Mouse (Mus musculus): ENCODE measurements around the gene Wscd1. TPM values are rescaled to one million over a fixed set of nuclear protein-coding genes. Genes with fewer than 3 reads are reported as not detected.

Gene Wscd1
- polyA plus RNA-seq, 1 experiment from 2014 or later: 23.1 TPM

DNA sequence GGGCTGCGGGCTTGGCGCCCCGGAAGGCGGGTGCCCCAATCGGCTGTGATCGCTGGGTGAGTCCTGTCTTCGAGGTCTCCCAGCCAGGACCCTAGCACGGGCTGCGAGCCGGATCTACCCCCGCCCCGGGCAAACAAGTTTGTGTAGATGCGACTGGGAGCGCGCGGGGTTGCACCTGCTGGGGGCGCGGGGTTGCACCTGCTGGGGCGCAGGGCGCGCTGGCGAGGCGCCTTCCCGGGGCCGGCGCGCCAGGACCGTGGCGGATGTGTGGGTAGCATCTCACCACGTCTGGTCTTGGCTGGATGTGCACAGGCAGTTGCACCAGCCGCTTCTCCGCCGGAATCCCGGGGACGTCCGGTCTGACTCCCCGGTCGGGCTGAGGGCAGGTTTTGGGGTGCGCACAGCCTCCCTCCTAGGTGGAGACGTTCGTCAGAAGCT is 1.5 kb downstream of the Wscd1 start:
- H3K4me1 ChIP-seq (ENCODE audit: control insufficient read depth, insufficient read depth, low read length): peaks cover 34% of the 10 kb centered on the region
- ATAC-seq (peak; percentile 68), DNase-seq (ENCODE audit: low spot score) (no peak)
- H3K4me3 ChIP-seq (ENCODE audit: low read depth, low read length): peak overlapping the region; percentile 86
- H3K4me2 ChIP-seq (ENCODE audit: low read length): peak overlapping the region; percentile 94
- WGBS: under 1% methylated on average over 38 of the region's 41 CpGs
- H3K9me3 ChIP-seq (replicated peaks; ENCODE audit: control insufficient read depth, low read length): no peaks in the 10 kb centered on the region
- peak overlapping the region; percentile 70 for H3K27ac ChIP-seq (ENCODE audit: low read depth, low read length)
- peak overlapping the region; percentile 91 for H3K9ac ChIP-seq (ENCODE audit: low read length)
- H3K36me3 ChIP-seq (ENCODE audit: control insufficient read depth, insufficient read depth, low read length): no peaks in the 10 kb centered on the region
- no peaks in the 10 kb centered on the region for H3K27me3 ChIP-seq (replicated peaks; ENCODE audit: control insufficient read depth, insufficient read depth, low read length)

DNA sequence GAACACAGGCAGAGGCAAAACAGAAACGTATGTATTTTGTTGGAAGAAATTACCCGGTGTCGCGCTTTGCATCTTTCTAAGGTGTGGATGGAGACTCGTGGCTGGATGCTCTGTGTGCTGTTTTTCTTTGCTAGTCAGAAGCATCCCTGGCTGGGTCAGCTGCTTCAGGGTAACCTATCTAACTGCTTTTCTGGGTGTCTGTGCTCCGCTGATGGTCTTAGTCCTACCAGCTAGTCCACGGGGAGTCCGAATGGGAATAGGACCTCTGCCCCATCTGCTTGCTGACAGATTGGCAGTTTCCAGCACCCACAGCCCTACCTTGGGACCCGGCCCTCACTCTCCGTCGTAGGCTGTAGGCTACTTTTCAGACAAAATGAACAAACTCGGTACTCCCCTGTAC is 2.0 kb downstream of the Wscd1 start:
- DNase-seq (ENCODE audit: low spot score): no peak
- Histone ChIP-seq H3K36me3 (ENCODE audit: control insufficient read depth, insufficient read depth, low read length) (no peaks in the 10 kb centered on the region), H3K27me3 (replicated peaks; ENCODE audit: control insufficient read depth, insufficient read depth, low read length) (no peaks in the 10 kb centered on the region), H3K4me3 (ENCODE audit: low read depth, low read length) (peak overlapping the region; percentile 86), H3K9ac (ENCODE audit: low read length) (peak overlapping the region; percentile 91), H3K4me2 (ENCODE audit: low read length) (peak overlapping the region; percentile 94), H3K4me1 (ENCODE audit: control insufficient read depth, insufficient read depth, low read length) (peaks cover 34% of the 10 kb centered on the region), H3K27ac (ENCODE audit: low read depth, low read length) (0 out of 2 replicates have a peak overlapping the region, but pooled peaks have one; percentile 18), H3K9me3 (replicated peaks; ENCODE audit: control insufficient read depth, low read length) (no peaks in the 10 kb centered on the region)
- 11% methylated on average over 12 of the region's 12 CpGs for WGBS
- ATAC-seq: no peak

DNA sequence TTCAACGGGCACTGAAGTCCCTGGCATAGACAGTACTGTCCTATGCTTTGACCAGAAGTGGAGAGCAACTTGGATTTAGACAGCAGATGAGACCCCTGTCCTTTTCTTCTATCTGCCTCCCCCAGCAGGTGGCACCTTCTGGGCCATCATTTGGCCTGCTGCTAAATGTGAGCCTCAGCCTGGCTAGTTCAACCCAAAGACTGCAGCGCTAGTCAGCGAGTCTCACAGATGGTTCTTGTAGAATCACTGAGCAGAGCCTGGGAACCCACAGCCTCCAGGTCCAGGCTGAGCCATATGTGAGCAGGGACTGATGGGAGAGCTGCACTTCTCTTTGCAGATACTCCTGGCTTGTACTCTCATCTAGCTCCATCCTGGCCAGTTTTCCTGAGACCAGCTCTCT is 2.9 kb downstream of the Wscd1 start:
- Histone ChIP-seq H3K27ac (ENCODE audit: low read depth, low read length) (no peak overlapping the region), H3K9me3 (replicated peaks; ENCODE audit: control insufficient read depth, low read length) (no peaks in the 10 kb centered on the region), H3K4me2 (ENCODE audit: low read length) (peak overlapping the region; percentile 94), H3K36me3 (ENCODE audit: control insufficient read depth, insufficient read depth, low read length) (no peaks in the 10 kb centered on the region), H3K27me3 (replicated peaks; ENCODE audit: control insufficient read depth, insufficient read depth, low read length) (no peaks in the 10 kb centered on the region), H3K4me1 (ENCODE audit: control insufficient read depth, insufficient read depth, low read length) (peaks cover 35% of the 10 kb centered on the region), H3K9ac (ENCODE audit: low read length) (peak overlapping the region; percentile 91; the same call in 1 of the 2 replicates), H3K4me3 (ENCODE audit: low read depth, low read length) (peak overlapping the region; percentile 86)
- WGBS: 77% methylated on average over 3 of the region's 3 CpGs
- ATAC-seq (no peak), DNase-seq (ENCODE audit: low spot score) (no peak)

DNA sequence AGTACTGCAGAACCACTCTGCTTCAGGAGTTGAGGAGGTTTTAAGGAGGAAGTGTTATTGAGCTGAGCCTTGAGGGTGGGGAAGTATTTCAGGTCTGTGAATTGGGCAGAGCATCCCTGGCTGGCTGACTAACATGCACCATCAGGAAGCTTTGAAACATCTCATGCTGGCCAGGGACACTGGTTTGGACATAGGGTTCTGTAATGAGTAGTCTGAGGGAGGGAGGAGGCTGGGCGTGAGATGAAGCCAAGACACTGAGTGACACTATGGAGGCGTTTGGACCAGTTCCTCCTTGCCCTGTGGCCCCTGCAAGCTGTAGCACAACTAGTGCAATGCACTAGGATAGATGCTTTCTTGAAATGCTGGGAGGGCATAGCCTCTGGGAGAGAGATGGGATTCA is 5.4 kb downstream of the Wscd1 start:
- no peaks in the 10 kb centered on the region for H3K27me3 ChIP-seq (replicated peaks; ENCODE audit: control insufficient read depth, insufficient read depth, low read length)
- peaks cover 6% of the 10 kb centered on the region; the same call in 1 of the 2 replicates for H3K36me3 ChIP-seq (ENCODE audit: control insufficient read depth, insufficient read depth, low read length)
- 73% methylated on average over 2 of the region's 2 CpGs for WGBS
- ATAC-seq (no peak), DNase-seq (ENCODE audit: low spot score) (no peak)
- H3K4me2 ChIP-seq (ENCODE audit: low read length): no peak overlapping the region
- H3K9me3 ChIP-seq (replicated peaks; ENCODE audit: control insufficient read depth, low read length): no peaks in the 10 kb centered on the region
- no peak overlapping the region for H3K27ac ChIP-seq (ENCODE audit: low read depth, low read length)
- no peak overlapping the region for H3K4me3 ChIP-seq (ENCODE audit: low read depth, low read length)
- no peak overlapping the region for H3K9ac ChIP-seq (ENCODE audit: low read length)
- H3K4me1 ChIP-seq (ENCODE audit: control insufficient read depth, insufficient read depth, low read length): peaks cover 45% of the 10 kb centered on the region

DNA sequence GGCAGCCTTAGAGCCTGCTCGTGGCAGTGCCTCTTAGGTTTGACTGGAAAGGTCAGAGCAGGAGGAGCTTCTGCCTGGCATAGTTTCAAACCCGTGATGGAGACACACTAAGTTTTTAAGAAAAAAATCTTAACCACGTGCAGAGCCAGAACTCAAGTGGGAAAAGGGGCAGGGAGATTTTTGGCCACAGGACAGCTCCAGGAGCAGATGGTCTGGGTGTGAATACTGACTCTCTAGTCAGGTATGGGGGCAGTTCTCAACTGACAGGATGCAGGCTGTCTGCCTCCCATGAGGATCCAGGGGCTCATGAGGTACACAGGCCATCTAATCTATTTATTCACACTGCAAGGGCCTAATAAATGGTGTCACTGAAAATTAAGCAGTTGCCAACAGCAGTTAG is 6.6 kb downstream of the Wscd1 start:
- DNase-seq (ENCODE audit: low spot score) (no peak), ATAC-seq (no peak)
- Histone ChIP-seq H3K27ac (ENCODE audit: low read depth, low read length) (no peak overlapping the region), H3K9ac (ENCODE audit: low read length) (no peak overlapping the region), H3K9me3 (replicated peaks; ENCODE audit: control insufficient read depth, low read length) (no peaks in the 10 kb centered on the region), H3K27me3 (replicated peaks; ENCODE audit: control insufficient read depth, insufficient read depth, low read length) (no peaks in the 10 kb centered on the region), H3K4me1 (ENCODE audit: control insufficient read depth, insufficient read depth, low read length) (peaks cover 41% of the 10 kb centered on the region), H3K4me2 (ENCODE audit: low read length) (no peak overlapping the region), H3K36me3 (ENCODE audit: control insufficient read depth, insufficient read depth, low read length) (peaks cover 9% of the 10 kb centered on the region; the same call in 1 of the 2 replicates), H3K4me3 (ENCODE audit: low read depth, low read length) (no peak overlapping the region)
- 30% methylated on average over 3 of the region's 3 CpGs for WGBS

DNA sequence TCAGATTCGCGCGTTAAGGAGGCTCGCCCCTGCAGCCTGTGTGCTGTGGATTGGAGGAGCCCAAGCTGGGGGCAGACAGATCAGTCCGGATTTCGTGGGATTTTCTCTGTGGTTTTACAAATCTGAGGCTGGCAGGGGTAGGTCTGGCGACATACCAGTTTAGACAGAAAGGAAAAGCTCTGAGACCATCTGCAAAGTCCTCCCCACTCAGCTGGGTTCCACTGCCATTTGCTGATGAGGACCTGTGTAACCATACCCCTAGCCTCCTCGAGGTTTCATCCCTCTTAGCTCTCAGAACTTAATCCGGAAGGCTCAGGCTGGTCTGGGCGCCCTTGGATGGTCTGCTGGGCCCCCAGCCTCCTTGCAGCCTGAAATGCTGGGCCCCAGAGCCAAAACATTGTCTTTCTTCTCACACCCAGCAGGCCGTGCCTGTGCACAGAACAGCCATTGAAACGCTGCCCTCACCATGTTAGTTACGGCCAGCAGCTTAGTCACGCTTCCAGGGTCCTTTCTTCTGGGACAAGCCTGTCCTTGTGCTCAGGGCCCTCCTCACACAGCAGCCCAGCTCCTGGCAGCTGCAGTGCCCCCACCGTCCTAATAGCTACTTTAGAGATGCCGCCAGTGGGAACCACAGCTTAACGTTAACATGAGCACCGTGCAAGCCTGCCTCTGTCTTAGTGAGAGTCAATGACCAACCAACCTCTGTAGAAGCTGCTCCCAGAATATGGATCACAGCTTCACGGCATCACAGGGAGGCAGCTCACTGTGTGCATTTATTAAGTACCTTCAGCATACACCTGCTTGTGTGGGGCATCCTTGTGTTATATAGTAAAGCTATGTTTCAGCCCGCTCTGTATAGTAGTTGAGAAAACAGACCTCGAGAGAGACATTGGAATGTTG is 8.7 kb downstream of the Wscd1 start:
- H3K4me2 ChIP-seq (ENCODE audit: low read length): peak overlapping the region; percentile 15
- peak overlapping the region; percentile 90 for H3K27ac ChIP-seq (ENCODE audit: low read depth, low read length)
- peaks cover 31% of the 10 kb centered on the region for H3K4me1 ChIP-seq (ENCODE audit: control insufficient read depth, insufficient read depth, low read length)
- H3K9ac ChIP-seq (ENCODE audit: low read length): peak overlapping the region; percentile 40
- peak; percentile 85 for DNase-seq (ENCODE audit: low spot score)
- no peak overlapping the region for H3K4me3 ChIP-seq (ENCODE audit: low read depth, low read length)
- WGBS: 7% methylated on average over 21 of the region's 21 CpGs
- H3K9me3 ChIP-seq (replicated peaks; ENCODE audit: control insufficient read depth, low read length): no peaks in the 10 kb centered on the region
- H3K36me3 ChIP-seq (ENCODE audit: control insufficient read depth, insufficient read depth, low read length): peaks cover 9% of the 10 kb centered on the region; the same call in 1 of the 2 replicates
- no peaks in the 10 kb centered on the region for H3K27me3 ChIP-seq (replicated peaks; ENCODE audit: control insufficient read depth, insufficient read depth, low read length)
- ATAC-seq: peak; percentile 89

DNA sequence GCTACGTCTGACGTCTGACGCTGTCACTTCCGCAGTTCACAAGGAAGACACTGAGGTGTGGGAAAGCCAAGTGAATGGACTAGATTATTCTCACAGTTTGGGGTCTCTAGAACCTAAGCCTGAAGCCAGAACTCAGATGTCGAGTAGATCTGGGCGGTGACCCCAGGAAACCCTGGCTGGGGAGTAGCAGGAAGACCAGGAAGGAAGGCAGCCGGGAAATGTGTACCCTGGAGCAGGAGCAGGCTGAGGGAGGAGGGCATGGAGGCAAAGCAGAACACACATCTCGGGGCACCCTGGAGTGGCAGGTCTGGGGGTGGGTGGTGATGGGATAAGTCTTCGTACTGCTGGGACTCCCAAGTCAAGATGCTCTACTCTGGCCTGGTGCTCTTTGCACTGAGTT is 11.3 kb downstream of the Wscd1 start:
- Histone ChIP-seq H3K27me3 (replicated peaks; ENCODE audit: control insufficient read depth, insufficient read depth, low read length) (no peaks in the 10 kb centered on the region), H3K9ac (ENCODE audit: low read length) (no peak overlapping the region), H3K4me2 (ENCODE audit: low read length) (no peak overlapping the region), H3K27ac (ENCODE audit: low read depth, low read length) (no peak overlapping the region), H3K4me1 (ENCODE audit: control insufficient read depth, insufficient read depth, low read length) (peaks cover 32% of the 10 kb centered on the region), H3K9me3 (replicated peaks; ENCODE audit: control insufficient read depth, low read length) (no peaks in the 10 kb centered on the region), H3K4me3 (ENCODE audit: low read depth, low read length) (no peak overlapping the region), H3K36me3 (ENCODE audit: control insufficient read depth, insufficient read depth, low read length) (peaks cover 12% of the 10 kb centered on the region; the same call in 1 of the 2 replicates)
- WGBS: 92% methylated on average over 9 of the region's 9 CpGs
- ATAC-seq: no peak
- DNase-seq (ENCODE audit: low spot score): no peak

DNA sequence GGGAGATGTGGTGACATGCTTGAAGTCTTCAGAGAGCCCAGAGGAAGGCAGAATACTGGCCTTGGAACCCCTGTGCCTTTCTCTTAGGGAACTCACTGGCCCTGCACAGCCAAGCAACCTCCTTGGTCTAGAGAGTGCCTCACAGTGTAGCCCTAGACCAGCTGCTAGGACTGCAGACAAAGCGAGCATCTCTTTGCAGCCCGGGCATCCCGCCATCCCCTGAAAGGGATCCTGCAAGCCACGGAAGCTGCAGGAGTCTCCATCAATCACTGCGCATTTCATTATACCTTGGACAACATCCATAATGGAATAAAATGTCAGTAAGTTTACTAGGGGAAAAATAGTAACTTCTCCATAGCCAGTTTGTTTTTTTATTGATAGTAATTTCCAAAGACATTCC is 13.4 kb downstream of the Wscd1 start:
- Histone ChIP-seq H3K9ac (ENCODE audit: low read length) (no peak overlapping the region), H3K27ac (ENCODE audit: low read depth, low read length) (peak overlapping the region; percentile 77), H3K9me3 (replicated peaks; ENCODE audit: control insufficient read depth, low read length) (no peaks in the 10 kb centered on the region), H3K4me1 (ENCODE audit: control insufficient read depth, insufficient read depth, low read length) (peaks cover 26% of the 10 kb centered on the region), H3K4me3 (ENCODE audit: low read depth, low read length) (no peak overlapping the region), H3K4me2 (ENCODE audit: low read length) (no peak overlapping the region), H3K27me3 (replicated peaks; ENCODE audit: control insufficient read depth, insufficient read depth, low read length) (no peaks in the 10 kb centered on the region), H3K36me3 (ENCODE audit: control insufficient read depth, insufficient read depth, low read length) (peaks cover 31% of the 10 kb centered on the region)
- 10% methylated on average over 5 of the region's 5 CpGs for WGBS
- ATAC-seq (peak; percentile 58), DNase-seq (ENCODE audit: low spot score) (peak; percentile 87)
